Mouse (Mus musculus) B cell, adult 2 months (primary cell): ENCODE data around the gene Tlcd2.
"Not testable (repeated sequence)": the region's sequence is repeated elsewhere in the genome, so short reads cannot be mapped to it uniquely, and the experiment has no call there.

Source experiments
- DNase-seq, 2 experiments: peaks; one replicate each; pipeline ENCODE4 v3.0.0; 2022

Gene Tlcd2

DNA sequence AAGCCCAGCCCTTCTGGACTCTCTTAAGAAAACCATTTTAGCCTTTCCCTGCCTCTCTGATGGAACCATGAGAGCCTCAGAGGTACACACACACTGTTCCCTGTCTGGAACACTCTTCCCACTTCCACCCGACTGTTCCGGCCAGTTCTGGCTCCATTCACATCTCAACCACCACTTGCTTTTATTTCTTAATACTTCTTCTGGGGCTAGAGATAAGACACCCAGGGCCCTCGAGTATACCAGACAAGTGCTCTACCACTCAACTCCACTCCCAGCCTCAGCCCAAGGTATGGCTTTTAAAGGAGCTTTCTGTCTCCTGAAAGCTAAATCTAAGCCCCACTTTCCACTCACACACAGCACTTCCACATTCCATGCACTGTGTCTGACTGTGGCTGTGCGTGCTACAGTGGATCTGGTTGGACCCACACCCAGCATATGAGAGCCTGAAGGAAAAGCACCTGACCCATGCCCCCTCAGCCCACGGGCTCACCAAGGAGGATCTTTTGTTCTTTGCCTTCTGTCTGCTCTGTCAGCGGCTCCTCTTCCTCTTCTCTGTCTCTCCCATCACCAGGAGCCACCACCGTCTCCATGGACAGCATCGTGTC lies 11.1 kb upstream of the Tlcd2 start:
- no peak for DNase-seq

DNA sequence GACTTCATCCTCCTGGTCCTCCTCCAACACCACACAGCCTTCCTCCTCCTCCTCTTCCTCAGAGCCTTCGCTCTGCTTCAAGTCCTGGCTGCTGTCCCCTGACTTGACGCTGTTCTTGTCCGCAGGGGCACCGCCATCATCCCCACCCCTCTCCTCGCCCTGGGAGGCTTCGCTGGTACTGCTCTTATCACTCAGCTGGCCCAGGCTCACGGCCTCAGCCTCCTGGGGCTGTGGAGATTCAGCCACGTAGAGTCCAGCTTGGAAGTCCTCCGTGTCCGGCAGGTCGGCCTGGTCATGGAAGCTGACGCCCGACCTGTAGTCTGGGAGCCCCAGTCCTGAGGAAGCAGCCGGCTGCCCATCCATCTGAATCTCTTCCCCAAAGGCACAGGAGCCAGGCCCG lies 10.6 kb upstream of the Tlcd2 start:
- no peak for DNase-seq

DNA sequence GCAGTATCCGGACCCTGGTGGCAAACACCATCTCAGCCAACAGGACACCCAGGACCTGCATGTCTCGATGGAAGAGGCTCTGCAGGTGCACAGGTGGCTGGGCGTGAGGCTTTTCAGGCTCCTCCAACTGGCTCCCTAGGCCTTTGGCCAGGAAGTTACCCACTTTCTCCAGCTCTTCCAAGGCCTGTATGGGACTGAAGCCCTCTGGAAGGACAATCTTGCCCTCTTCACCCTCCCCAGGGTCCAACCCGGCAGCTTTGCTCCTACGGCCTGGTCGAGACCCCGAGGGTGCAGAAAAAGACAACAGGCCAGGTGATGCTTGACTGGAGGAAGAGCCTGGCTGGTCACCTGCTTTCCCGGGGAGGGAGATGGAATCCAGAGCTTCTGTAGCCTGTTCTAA lies 9.4 kb upstream of the Tlcd2 start:
- DNase-seq, result no peak

DNA sequence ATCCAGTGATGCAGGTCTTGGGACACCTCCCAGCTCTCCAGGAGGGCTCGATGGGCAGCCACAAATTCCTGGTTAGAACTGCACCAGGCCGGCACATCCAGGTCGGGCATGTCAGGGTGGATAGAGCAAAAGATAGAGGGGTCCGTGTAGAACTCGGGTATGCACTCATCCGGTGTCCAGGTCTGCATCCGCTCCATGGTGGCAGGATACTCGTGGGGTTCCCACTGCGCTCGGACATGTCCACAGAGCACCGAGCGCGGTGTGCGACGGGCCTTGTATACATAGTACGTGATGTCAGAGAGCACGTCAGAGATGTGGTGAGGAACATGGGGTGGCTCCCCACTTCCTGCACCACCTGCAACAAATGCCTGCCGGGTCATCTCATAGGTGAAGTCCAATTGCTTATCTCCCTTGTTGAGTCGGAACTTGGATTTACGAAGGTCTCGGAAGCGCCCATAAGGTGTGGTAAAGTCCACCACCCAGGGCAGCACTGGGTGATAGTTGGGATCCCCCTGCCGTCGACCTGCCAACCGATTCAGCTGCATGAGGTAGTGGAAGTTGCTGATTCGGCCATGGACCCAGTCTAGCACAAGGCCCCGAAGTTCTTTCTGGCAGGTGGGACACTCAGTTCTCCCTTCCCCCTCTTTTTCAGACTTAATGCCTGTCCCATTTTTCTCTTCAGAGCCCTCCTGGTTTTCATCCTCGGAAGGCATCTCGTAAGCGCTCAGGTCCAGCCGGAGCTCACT lies 8.5 kb upstream of the Tlcd2 start:
- no peak for DNase-seq

DNA sequence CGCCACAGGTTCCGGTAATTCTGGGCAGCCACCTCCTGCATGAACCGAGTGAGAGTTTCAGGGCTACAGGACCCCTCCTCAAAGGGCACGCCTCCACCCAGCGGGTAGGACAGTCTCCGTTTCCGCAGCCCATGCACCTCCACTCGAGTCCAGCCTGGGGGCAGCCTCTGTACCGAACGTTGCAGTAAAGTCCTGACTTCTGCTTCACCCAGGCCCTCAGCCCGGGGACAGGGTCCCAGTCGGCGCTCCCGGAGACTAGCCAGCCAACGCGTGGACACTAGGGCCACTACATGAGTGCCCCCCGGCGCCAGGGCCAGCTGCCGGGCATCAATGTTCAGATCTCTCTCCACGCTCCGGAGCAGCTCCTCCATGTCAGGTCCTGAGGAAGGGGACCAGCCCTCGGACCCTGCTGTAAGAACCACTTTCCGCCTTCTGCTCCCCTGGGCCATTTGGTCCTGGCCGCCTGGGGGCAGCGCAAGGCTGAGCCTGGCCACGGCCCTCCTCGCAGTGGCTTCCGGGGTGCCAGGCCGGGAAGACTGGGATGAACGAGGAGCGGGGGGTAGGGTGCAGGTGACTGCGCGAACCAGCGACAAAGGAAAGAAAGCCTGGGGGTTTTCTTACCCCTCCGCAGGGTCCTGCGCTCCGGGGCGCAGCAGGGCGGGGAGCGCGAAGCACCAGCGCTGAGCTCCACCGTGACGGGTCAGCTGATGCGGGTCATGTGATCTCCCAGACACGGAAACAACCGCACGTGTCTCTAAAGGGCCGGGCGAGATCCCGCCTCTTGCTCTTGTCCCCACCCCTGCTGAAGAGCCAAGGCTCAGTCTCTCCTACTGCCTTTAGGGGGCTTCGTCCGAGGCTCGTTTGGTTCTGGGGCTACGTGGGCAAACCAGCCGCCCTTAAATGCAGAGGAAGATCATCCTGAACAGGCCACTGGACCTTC lies 7.3 kb upstream of the Tlcd2 start, which contains the start of gene Wdr81:
Gene Wdr81, minus strand, starts transcription at position 727 of the 940 bp plus-strand sequence.
- DNase-seq, result peak; percentile 88 to 90

DNA sequence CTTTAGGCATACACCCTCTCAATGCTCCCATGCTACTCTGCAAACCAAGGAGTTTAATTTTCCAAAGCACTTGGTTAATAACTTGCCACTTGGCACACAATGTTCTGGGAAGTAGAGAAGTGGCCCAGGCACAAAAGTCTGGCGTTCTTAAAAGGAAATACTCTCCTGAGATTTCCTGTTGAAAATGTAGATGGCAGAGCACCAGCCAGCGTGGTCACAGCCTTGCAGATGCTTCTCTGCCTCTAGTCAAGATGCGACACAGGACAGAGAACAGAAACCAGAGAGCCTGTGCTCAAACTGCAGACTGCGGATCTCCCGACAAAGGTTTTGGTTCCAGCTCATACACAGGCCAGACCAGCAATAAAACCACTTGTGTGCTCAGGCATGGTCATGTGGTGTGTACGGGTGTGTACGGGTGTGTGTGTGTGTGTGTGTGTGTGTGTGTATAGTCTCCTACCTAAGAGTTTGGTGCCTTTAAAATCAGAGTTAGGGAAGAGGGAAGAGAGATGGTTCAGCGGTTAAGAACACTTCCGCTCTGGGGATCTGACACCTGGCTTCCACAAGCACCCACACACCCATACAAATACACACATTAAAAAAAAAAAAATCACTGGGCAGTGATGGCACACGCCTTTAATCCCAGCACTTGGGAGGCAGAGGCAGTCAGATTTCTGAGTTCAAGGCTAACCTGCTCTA lies 6.3 kb upstream of the Tlcd2 start:
- peak; percentile 59 to 61 for DNase-seq

DNA sequence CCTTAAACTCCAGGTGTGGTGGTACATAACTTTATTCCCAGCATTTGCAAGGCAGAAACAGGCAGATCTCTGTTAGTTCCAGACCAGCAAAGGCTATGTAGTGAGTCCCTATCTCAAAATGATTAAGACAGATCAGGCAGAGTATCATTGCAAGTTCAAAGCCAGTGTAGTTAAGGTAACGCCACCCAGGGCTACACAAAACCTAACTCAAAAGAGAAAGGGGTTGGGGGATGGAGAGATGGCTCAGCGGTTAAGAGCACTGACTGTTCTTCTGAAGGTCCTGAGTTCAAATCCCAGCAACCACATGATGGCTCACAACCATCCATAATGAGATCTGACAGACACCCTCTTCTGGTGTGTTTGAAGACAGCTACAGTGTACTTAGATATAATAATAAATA lies 5.5 kb upstream of the Tlcd2 start:
- not testable (repeated sequence) for DNase-seq

DNA sequence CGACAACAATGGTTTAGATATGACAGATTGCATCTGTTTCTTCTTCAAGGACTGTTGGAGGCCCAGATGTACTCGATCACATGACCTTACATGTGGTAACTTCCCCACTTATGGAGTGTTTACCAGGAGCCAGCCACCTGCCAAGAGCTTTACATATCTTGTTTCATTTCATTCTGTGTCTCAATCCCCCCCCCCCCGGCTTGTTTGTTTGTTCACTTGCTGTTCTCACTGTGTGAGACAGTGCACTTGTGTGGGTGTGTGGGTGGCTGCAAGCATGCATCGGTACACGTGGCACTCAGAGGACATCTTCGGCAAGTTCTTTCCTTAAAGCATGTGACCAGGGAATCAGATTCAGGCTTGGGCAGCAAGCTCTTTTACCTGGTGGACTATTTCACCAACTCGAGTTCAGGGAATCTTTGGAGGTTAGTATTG lies 5.1 kb upstream of the Tlcd2 start:
- no peak for DNase-seq

DNA sequence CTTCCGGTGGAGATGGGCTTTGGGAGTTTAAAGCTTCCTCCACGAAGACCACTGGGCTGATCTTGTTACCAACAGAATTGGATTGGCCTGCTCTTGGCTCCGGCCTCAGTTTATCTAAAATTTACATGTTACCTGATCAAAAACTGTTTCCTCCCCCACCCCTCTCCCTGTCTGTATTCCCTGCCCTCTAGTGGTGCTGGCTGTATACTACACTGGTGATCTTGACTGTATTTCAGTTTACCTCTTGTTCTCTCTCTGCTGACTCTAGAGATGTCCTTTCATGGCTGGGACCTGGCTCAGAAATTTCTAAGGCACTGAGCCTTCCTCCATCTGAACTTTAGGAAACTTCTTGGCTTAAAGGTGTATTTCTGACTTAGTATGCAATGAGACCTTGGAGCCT lies 3.3 kb upstream of the Tlcd2 start:
- peak; percentile 46 to 48 for DNase-seq

DNA sequence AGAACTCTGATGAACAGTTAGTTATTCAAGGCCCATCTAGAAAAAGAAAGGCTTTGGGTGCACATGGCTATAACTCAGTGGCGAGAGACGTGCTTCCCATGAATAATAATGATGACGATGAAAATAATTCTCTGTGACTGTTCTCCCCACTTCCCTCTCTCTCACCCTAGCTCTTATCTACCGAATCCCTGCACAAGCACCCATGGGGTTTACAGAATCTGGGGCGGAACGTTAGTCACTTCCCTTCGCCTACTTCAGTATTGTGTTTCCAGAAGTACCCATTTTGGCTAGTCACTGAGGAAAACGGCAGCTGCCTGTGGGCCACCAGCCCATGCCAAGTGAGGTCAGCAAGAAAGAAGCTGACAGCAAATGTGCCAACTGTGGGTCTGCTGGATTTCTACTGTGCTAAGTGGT lies 2.9 kb upstream of the Tlcd2 start:
- DNase-seq, result peak in 1 of 2 experiments; percentile 32

DNA sequence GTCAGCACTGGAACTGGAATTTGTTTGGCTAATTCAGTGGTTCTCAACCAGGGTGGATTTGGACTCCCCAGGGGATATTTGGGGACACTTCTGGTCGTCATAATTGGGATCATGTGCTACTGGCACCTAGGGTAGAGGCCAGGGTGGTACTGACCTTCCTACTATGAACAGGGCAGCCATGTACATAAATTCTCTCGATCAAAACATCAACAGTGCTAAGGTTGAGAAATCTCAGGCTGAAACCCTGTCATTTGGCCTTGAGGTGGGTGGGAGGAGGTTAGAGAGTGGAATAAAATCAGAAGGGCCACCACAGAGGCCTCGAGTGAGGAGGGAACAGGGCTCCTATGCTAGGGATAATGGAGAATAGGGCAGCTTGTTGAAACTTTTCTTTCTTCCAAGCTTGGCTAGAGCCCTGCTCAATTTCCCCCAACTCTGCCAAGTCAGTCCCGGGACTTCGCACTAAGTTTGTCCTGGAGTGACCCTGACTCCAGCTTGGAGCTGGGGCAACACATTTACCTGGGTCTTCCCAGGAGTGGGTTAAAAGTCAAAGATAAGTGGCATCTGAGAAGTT lies 2.3 kb upstream of the Tlcd2 start:
- DNase-seq, result no peak

DNA sequence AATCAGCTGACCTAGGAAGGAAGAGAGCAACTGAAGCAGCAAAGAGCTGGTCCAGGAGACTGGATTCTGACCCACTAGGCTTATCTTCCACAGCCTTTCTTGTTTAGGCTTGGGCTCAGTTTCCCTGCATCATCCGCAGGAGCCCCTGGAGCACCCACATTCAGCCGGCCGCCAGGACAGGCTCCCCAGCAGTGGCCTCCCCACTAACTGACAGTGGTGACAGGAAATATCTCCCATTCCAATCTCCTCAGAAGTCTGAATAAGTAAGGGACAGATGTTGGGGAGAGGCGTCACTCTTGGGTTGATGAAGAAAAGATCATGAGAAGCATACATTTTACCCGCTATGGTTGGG lies 1.8 kb upstream of the Tlcd2 start:
- no peak for DNase-seq

DNA sequence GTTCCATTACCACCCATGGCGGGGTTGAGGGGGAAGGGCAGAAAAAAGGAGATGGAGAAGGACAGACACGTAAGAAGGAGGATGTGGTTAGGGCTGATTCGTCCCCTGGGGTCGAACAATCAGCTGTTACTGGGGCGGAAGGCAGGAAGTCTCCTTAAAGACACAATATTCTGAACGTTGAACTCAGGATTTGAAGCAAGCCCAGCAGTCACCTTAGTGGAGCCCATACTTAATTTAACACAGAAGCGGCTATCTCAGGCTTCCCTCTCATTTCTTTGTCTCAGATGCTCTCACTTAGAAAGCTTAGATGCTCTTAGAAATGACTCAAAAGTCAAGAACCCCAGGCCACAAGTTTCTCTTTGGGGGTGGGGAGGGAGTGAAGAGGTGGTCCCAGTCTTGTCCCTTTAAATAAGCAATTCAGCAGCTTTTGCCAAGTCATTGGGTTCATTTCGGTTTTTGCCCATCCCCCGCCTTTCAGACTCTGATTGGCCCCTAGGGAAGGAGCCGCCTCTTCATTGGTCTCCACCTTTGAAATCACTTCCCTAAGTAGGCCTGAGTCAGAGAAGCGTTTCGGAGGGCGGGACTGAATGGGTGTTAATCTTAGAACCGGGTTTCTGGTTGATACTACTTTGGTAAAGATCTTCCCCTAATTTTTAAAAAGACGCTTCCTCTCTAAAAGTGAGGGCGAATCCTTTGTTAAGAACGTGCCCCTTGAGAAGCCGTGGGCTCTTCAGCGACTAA lies 1.2 kb upstream of the Tlcd2 start:
- DNase-seq, result peak; percentile 88 to 92

DNA sequence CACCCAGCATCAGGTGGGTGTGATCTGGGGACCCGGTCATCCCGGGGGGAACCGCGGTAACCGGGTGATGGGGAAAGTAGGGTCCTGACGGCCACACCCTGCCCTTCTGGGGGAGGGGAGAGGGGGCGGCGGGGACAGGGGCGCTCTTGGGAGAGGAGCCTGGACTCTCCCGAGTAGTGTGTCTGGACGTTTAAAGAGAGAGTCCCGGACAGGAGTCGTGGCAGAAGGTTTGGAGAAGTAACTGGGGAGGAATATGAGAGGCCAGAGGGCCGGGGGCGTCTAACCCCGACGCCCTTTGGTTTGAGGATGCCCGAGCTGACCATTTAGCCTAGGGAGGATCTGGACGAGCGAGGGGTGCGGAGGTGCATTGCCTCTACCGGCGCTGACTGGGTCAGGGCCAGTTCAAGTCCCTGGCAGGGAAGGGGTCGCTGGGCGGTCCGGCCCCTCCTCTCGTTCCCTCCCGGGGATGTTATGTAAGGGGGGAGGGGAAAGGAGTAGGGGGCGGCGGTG lies 283 bp downstream of the Tlcd2 start:
- no peak for DNase-seq

DNA sequence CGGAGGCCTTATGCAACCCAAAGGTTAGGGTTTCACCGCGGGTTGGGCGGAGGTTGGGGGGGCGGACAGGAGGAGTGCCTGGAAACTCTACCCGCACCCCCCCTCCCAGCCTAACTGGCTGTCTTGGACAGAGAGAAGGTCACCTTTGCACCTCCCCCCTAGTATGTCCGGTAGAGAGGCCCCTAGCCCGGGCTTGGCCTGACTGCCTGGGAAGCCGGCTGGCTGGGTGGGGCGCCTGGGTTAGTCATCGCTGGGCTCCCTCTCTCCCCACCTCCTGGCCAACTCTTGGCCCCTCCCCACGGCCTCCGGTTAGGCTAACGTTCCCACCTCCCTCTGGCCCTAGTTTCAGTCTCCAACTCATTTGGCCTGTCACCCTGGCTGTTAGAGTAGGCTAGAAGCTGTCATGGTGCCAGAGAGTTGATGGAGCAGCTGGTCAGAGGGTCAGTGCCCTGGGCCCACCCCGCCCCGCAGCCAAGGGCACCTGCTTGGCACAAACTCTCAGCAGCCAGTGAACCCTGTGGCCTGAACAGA lies 803 bp downstream of the Tlcd2 start:
- DNase-seq, result peak; percentile 46 to 51

DNA sequence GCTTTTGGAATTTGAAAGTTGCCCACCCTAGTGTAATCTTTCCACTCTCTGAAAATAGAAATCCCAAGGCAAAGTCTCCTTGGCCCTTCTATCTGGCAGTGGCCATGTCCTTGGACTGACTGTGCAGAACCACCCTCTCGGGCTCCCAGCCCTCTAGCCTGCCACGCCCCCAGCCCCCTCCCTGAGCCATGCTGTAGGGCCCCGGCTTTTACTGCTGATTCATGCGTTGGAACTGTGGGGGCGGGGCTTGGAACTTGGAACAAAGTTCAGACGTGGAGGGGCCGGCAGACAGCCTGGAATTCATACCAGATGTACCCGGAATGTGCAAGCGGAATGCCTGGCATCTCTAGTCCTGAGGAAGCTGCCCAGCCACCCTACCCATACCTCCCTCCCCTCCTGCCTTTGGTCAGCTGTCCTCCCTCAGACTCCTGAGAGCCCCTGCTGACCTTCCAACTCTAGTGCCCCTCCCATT lies 1.4 kb downstream of the Tlcd2 start:
- no peak for DNase-seq

DNA sequence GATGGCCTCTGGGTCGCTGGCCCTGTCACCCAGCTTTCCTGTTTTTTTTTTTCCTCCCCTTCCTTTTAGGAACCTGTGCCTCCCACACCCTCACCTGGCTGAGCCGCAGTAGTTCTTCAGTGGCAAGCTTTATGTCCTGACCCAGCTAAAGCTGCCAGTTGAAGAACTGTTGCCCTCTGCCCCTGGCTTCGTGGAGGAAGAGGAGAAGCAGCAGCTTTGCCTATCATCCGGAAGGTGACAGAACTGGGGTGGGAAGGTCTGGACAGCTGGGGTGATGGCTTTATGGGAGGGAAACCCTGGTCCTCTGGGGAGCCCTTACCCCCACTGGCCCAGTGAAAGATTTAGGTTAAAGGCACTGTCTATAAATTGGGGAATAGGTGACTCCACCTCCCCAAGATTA lies 2.1 kb downstream of the Tlcd2 start:
- no peak for DNase-seq

DNA sequence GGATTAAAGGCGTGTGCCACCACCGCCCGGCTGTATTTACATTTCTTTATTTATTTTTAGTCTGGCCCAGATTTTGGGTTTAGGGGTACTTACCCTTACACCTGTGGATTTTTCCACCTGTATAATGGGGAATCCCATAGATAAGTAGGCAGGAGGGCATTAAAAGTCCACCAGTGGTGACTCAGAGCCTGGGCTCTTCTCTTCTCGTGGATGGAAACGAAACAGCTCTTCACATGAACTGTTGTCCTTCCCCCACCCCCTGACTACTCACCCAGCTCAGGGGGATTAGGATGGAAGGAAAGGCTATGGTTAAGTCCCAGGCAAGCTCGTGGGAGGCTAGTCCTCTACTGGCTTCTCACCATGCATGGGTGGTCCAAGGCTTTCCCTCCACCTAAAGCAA lies 2.9 kb downstream of the Tlcd2 start:
- no peak for DNase-seq

DNA sequence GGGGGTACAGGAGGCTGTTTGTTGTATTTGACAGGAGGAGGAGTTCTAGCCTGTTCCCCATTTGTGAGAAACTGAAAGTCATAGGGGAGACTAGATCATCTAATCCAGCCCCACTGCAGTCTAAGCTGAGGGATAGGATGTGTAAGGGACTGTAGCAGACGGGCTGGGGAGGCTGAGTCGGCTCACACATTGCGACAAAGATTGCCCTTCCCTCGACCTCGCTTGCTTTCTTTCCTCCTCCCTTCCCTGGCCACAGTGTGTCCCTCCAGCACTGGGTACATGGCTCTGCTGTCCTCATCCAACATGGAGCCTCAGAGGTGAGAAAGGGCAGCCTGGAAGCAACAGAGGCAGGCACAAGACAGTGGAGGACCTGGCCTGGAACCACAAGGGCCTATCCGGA lies 3.5 kb downstream of the Tlcd2 start:
- no peak for DNase-seq

DNA sequence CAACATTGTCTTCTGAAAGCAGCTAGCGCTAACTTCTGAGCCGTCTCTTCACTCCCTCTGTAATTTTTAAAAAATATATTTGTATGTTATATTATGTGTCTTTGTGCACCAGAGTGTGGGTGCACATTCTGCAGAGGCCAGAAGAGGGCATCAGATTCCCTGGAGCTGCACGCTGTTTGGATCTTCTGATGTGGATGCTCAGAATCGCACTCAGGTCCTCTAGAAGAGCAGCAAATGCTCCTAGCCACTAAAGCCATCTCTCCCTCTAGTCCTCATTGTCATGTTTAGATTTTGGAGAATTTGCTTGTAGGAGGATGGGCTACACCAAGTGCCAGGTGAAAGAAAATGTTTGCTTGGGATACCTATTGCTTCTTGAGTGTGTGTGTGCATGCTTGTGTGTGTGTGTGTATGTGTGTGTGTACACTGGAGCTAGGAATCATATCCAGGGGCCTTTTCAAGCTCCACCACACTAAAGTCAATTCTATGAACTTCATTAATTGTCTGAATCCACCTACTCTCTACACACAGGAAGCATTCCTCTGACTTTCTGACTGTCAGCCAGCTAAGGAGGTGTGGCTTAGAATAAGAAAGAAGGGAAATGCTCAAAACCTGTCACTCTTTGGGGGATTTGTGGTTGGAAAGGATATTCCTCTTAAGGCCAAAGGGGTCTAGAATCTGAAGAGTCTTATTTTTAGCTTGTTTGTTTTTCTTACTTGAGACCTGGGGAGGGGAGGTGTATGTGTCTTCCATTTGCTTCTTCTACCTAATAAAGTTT lies 5.4 kb downstream of the Tlcd2 start:
- peak; percentile 54 to 58 for DNase-seq
